Mouse (Mus musculus) retina, embryonic 14.5 days (tissue): ENCODE results near the gene Ralb.

Experiments
- DNase-seq: peaks from one replicate; pipeline ENCODE4 v3.0.0-alpha.2; 2015; ENCODE audit warnings: low spot score

Gene Ralb

GRCm38 (mm10) chr1:119504260-119505062 lies at the start of gene Ralb:
Ralb (minus strand) TSS chr1:119504794.
- peak; percentile 95 for DNase-seq

- DNase-seq = no peak
These were observed 47.1 kb upstream of the Ralb start for GRCm38 (mm10) chr1:119551651-119552050.

DNA sequence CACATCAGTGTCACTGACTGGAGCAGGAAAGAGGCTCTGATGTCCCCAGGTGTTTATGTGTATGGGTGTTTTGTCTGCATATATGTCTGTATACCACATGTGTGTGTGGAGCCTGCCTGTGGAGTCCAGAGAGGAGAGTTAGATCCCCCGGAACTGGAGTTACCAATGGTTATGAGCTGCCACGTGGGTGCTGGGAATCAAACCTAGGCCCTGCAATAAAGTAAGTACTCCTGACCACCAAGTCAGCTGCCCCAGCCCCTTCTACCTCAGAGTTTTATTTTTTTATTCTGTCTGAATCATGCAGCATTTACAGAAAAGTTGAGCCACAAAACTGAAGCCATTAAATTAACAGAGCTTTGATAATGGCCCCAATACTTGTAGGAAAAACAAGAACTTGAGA lies 45.5 kb upstream of the Ralb start:
- DNase-seq = no peak

GRCm38 (mm10) chr1:119549327-119549689 lies 44.7 kb upstream of the Ralb start:
- no peak for DNase-seq

GRCm38 (mm10) chr1:119548668-119549326 lies 44.2 kb upstream of the Ralb start:
- DNase-seq = peak; percentile 83

DNA sequence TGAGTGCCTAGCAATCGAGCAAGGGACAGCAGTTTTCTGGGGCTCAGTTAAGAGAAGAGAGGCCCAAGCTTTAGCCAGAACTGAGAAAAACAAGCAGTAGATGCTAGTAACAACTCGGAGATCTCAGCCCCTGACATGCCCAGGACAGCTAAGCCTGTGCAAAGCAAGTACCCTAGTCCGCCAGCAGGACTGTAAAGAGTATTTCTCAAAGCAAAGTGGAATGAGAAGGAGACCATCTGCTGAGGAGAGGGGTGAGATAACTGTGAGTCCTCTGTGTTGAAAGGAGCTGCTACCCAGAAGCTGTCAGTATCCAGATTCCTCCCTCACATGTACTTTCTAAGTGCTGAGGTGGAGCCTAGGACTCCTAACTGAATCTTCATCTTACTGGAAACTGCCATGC lies 41.9 kb upstream of the Ralb start:
- DNase-seq = no peak

GRCm38 (mm10) chr1:119545671-119546070 lies 41.1 kb upstream of the Ralb start:
- no peak for DNase-seq

DNA sequence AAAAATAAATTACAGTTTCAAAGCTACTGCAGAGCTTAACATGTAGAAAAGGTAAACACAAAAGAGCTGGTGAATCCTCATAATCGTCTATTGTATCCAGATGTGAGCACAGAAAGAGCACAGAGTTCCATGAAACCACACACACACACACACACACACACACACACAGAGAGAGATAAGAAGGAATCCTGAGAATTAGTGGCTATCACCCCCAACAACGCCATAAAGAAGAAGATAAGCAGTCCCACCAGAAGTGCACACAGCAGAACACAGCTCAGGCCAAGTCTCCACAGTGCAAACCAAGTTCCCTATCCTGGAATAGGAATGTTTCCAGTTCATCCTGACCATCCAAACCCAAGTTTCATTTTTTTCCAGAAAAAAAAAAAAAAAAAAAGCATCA lies 40.6 kb upstream of the Ralb start:
- no peak for DNase-seq

GRCm38 (mm10) chr1:119544611-119545155 lies 40.1 kb upstream of the Ralb start:
- DNase-seq = no peak

- no peak for DNase-seq
These were observed 38.7 kb upstream of the Ralb start for GRCm38 (mm10) chr1:119543316-119543715.

DNA sequence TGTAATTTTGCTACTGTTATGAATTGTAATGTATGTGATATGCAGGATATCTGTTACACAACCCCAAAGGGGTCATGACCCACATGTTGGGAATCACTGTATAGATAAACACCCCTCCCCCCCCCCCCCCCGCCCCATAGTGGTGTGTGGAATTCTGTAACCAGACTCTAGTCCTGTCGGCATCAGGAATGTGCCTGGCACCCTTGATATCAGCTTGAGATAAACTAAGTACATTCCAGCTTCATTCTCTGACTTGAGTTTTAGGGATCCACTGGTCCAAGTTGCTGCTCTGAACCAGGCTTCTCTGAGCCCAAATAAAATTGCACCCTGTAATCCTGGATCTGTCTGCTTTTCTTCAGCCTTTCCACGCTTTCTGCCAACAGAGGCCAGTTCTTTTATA lies 37.0 kb upstream of the Ralb start:
- DNase-seq = no peak

DNA sequence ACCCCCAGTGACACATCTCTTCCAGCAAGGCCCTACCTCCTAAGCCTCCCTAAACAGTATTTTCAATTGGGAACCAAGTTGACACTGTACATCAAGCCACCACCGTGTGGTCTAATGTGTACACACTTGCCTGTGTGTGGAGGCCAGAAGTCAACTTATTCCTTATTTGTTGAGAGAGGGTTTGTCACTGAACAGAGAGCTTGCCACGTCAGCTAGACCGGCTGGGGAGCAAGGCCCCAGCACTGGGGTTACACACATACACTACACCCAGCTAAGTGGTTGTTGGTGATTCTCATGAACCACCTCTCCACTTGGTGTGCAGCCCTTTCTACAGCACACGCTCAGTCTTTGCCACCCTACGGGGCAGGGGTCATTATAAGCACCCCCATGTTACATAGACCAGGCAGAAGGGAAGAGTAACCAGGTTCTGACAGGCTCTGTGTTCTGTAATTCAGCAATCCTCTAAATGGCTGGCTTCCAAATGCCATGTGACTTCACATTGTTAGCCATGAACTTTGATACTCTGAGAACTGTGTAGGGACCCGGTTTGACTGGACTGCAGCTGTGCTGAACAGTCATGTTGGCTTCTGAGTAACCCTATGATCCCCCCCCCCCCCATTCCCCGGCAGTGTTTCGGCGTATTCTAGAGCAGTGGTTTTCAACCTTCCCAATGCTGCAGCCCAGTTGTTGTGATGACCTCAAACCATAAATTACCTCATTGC lies 36.4 kb upstream of the Ralb start:
- no peak for DNase-seq

GRCm38 (mm10) chr1:119539252-119539651 lies 34.7 kb upstream of the Ralb start:
- no peak for DNase-seq

DNA sequence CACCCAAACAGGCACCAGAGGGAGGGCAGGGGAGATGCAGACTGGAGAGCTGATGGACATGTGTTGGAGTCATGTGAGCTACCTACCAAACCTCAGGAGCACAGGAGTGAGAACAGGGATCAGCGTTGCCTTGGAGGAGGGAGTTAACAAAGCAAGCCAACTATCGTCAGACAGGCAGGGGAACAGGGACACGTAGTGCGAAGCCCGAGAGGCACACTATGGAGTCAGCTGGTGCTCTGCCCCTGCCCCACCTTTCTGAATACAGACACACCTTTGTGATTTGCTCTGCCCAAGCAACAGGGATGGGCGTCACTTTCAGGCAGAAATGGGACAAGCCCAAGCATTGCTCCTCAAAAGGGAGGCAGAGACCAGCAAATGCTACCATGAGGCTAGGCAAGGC lies 33.1 kb upstream of the Ralb start:
- no peak for DNase-seq

- no peak for DNase-seq
These were observed 31.5 kb upstream of the Ralb start for GRCm38 (mm10) chr1:119536122-119536521.

GRCm38 (mm10) chr1:119534341-119534740 lies 29.7 kb upstream of the Ralb start:
- DNase-seq = no peak

DNA sequence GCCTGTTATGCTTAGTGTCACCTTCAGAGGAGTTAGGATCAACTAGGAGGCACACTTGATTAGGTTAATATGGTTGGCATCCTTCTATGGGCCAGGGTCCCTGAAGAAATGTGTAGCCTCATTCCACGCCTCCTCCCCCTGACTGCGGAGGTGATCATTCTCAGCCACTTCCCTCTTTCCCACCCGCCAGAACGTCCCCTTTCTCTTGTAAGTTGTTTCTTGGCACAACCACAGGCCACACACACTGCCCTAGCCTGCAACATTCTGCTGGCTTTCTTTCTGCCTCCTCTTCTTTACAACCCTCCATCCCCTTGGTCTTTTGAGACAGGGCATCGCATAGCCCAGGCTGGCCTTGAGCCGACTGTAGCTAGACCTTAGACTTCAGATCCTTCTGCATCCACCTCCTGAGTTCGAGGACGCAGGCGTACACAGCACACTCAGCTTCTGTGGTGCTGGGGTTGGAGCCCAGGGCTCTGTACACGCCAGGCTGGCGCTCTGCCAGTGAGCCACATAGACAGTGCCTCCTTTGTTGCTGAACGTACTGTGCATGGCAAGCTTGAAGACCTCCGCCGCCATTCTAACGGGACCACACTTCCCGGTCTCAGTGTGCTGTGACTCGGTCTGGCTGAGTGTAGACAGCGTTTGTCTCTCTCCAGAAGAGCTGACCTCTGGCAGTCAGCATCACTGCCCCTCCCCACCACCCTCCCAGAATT lies 28.7 kb upstream of the Ralb start:
- DNase-seq = no peak

DNA sequence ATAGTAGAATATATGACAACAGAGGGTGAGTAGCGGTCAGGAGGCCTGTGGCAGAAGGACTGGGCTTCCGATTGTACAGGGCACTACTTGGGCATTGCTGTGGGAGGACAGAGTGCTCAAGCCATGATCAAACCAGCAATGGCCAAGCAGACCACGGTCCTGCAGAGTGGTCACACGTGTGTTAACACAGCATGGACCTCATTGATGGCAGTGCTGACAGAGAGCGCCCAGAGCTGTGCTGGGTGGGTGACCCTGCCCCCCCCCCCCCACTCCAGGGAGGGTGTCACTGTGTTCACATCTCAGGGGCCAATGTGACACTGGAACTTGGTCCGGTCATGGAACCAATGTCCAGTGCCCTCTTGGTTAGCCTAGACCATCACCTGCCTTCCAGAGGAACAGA lies 27.6 kb upstream of the Ralb start:
- DNase-seq = no peak

- DNase-seq = no peak
These were observed 26.3 kb upstream of the Ralb start for GRCm38 (mm10) chr1:119530941-119531340.

GRCm38 (mm10) chr1:119525689-119526591 lies 21.3 kb upstream of the Ralb start, which contains the start of gene Tmem185b:
Tmem185b (plus strand) TSS chr1:119526160.
- DNase-seq = peak; percentile 86

DNA sequence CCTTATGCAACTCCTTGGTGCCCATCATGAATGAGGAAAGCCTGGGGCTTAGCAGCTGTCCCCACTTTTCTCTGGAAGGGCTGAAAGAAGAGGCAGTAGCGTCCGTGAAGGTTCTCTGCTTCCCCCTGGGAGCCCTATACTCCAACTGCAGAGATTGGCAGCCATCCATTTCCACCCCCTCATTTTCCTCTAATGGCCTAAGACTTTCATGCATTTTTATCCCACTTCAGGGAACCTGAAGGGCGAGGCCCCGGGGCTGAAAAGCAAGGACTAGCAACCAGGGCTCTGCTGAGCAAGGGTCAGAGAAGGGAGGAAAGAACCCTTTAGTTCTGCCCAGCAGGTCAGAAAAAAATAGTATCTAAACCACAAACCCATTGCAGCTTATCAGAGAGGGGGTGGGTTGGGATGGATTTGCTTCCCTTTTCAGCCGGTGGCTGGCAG lies 20.4 kb upstream of the Ralb start:
- DNase-seq = no peak
